Mouse (Mus musculus) heart, embryonic 11.5 days (tissue): ENCODE measurements around the gene Olfr606. TPM values are rescaled to one million over a fixed set of nuclear protein-coding genes. Genes with fewer than 3 reads are reported as not detected.

Experiments
- microRNA-seq: library from miRNA; unstranded; fragments of <30 nt; microRNA quantifications from one replicate; pipeline ENCODE4, GENCODE M21; 2016; ENCODE audit warnings: borderline number of aligned reads
- polyA plus RNA-seq: library from polyadenylated mRNA; unstranded; fragments of >200 nt; fragmentation: Nextera tagmentation; extraction: Ambion mirVana; gene quantifications from 2 replicates; pipeline ENCODE4 v1.2.1, GENCODE M21; 2014

Olfr606 gene
- polyA plus RNA-seq, 1 experiment from 2014 or later: not detected

Small RNAs within 50 kb of the gene (microRNA-seq; reads per million reads assigned to microRNA genes)
- gene Gm25774: not detected

Other genes starting within 250 kb of the Olfr606 start
- gene Olfr593, start 237.2 kb upstream of the Olfr606 start, polyA plus RNA-seq: not detected in 2 replicates
- gene Olfr594, start 232.1 kb upstream of the Olfr606 start, polyA plus RNA-seq: not detected in 2 replicates
- gene Usp17ld, start 196.5 kb upstream of the Olfr606 start, polyA plus RNA-seq: not detected in 2 replicates
- not detected in 2 replicates for gene Olfr596, start 143.4 kb upstream of the Olfr606 start, polyA plus RNA-seq
- gene Olfr597, start 132.7 kb upstream of the Olfr606 start, polyA plus RNA-seq: not detected in 2 replicates
- not detected in 2 replicates for gene Olfr598, start 125.5 kb upstream of the Olfr606 start, polyA plus RNA-seq
- gene Olfr599, start 113.1 kb upstream of the Olfr606 start, polyA plus RNA-seq: not detected in 2 replicates
- not detected in 2 replicates for gene Olfr600, start 99.4 kb upstream of the Olfr606 start, polyA plus RNA-seq
- not detected in 2 replicates for gene Olfr601, start 86.4 kb upstream of the Olfr606 start, polyA plus RNA-seq
- not detected in 2 replicates for gene Olfr603, start 62.9 kb upstream of the Olfr606 start, polyA plus RNA-seq
- not detected in 2 replicates for gene Usp17lc, start 34.0 kb upstream of the Olfr606 start, polyA plus RNA-seq
- not detected in 2 replicates for gene Olfr605, start 3.6 kb upstream of the Olfr606 start, polyA plus RNA-seq
- gene Olfr607, start 15.1 kb downstream of the Olfr606 start, polyA plus RNA-seq: not detected in 2 replicates
- gene Olfr608, start 20.8 kb downstream of the Olfr606 start, polyA plus RNA-seq: not detected in 2 replicates
- gene Olfr609, start 49.0 kb downstream of the Olfr606 start, polyA plus RNA-seq: not detected in 2 replicates
- not detected in 2 replicates for gene Olfr610, start 63.1 kb downstream of the Olfr606 start, polyA plus RNA-seq
- gene Olfr611, start 71.8 kb downstream of the Olfr606 start, polyA plus RNA-seq: not detected in 2 replicates
- not detected in 2 replicates for gene Olfr612, start 93.7 kb downstream of the Olfr606 start, polyA plus RNA-seq
- gene Olfr613, start 99.0 kb downstream of the Olfr606 start, polyA plus RNA-seq: not detected in 2 replicates
- gene Olfr615, start 107.0 kb downstream of the Olfr606 start, polyA plus RNA-seq: not detected in 2 replicates
- not detected in 2 replicates for gene Olfr616, start 120.1 kb downstream of the Olfr606 start, polyA plus RNA-seq
- gene Olfr617, start 124.0 kb downstream of the Olfr606 start, polyA plus RNA-seq: not detected in 2 replicates
- not detected in 2 replicates for gene Olfr618, start 141.1 kb downstream of the Olfr606 start, polyA plus RNA-seq
- gene Olfr619, start 151.5 kb downstream of the Olfr606 start, polyA plus RNA-seq: not detected in 2 replicates
- not detected in 2 replicates for gene Olfr620, start 163.5 kb downstream of the Olfr606 start, polyA plus RNA-seq
- gene Olfr622, start 193.7 kb downstream of the Olfr606 start, polyA plus RNA-seq: not detected in 2 replicates
- gene Olfr623, start 214.7 kb downstream of the Olfr606 start, polyA plus RNA-seq: not detected in 2 replicates
- 0.03 TPM in 1 of 2 replicates, not detected in the other for gene Olfr624, start 222.1 kb downstream of the Olfr606 start, polyA plus RNA-seq
- not detected in 2 replicates for gene Olfr625-ps1, start 233.7 kb downstream of the Olfr606 start, polyA plus RNA-seq